Mouse (Mus musculus): ENCODE measurements around the gene Rbms3. TPM values are rescaled to one million over a fixed set of nuclear protein-coding genes. Genes with fewer than 3 reads are reported as not detected.

The Rbms3 gene
- polyA plus RNA-seq, 1 experiment: 30.1 TPM

GRCm38 (mm10) chr9:117313642-117314041, 316.1 kb downstream of the Rbms3 start:
- TF ChIP-seq CTCF (IDR thresholded peaks at IDR 0.05; ENCODE audit: borderline replicate concordance, extremely low read depth, insufficient read depth, insufficient read length) (no peak), POLR2A (IDR thresholded peaks at IDR 0.05; ENCODE audit: borderline replicate concordance, extremely low read depth, insufficient read depth, insufficient read length, poor library complexity, severe bottlenecking) (no peak)
- peak; percentile 39 for DNase-seq (ENCODE audit: low read depth)

- TF ChIP-seq CTCF (IDR thresholded peaks at IDR 0.05; ENCODE audit: borderline replicate concordance, extremely low read depth, insufficient read depth, insufficient read length): peak; percentile 6; the same call in 1 of the 2 replicates
- no peak for TF ChIP-seq POLR2A (IDR thresholded peaks at IDR 0.05; ENCODE audit: borderline replicate concordance, extremely low read depth, insufficient read depth, insufficient read length, poor library complexity, severe bottlenecking)
- no peak for DNase-seq (ENCODE audit: low read depth)
Observed at GRCm38 (mm10) chr9:117309809-117310208, 319.9 kb downstream of the Rbms3 start.

- TF ChIP-seq CTCF (IDR thresholded peaks at IDR 0.05; ENCODE audit: borderline replicate concordance, extremely low read depth, insufficient read depth, insufficient read length) (no peak), POLR2A (IDR thresholded peaks at IDR 0.05; ENCODE audit: borderline replicate concordance, extremely low read depth, insufficient read depth, insufficient read length, poor library complexity, severe bottlenecking) (no peak)
- DNase-seq (ENCODE audit: low read depth): peak; percentile 55
Observed at GRCm38 (mm10) chr9:117298991-117299390, 330.7 kb downstream of the Rbms3 start.

GRCm38 (mm10) chr9:117297662-117298531, 331.8 kb downstream of the Rbms3 start:
- DNase-seq (ENCODE audit: low read depth): peak; percentile 42
- TF ChIP-seq POLR2A (IDR thresholded peaks at IDR 0.05; ENCODE audit: borderline replicate concordance, extremely low read depth, insufficient read depth, insufficient read length, poor library complexity, severe bottlenecking) (no peak), CTCF (IDR thresholded peaks at IDR 0.05; ENCODE audit: borderline replicate concordance, extremely low read depth, insufficient read depth, insufficient read length) (no peak)

- DNase-seq (ENCODE audit: low read depth): no peak
- TF ChIP-seq CTCF (IDR thresholded peaks at IDR 0.05; ENCODE audit: borderline replicate concordance, extremely low read depth, insufficient read depth, insufficient read length) (no peak), POLR2A (IDR thresholded peaks at IDR 0.05; ENCODE audit: borderline replicate concordance, extremely low read depth, insufficient read depth, insufficient read length, poor library complexity, severe bottlenecking) (no peak)
Observed at GRCm38 (mm10) chr9:117291066-117291850, 338.5 kb downstream of the Rbms3 start.

GRCm38 (mm10) chr9:117274846-117275245, 354.9 kb downstream of the Rbms3 start:
- no peak for TF ChIP-seq CTCF (IDR thresholded peaks at IDR 0.05; ENCODE audit: borderline replicate concordance, extremely low read depth, insufficient read depth, insufficient read length)
- TF ChIP-seq POLR2A (IDR thresholded peaks at IDR 0.05; ENCODE audit: borderline replicate concordance, extremely low read depth, insufficient read depth, insufficient read length, poor library complexity, severe bottlenecking): no peak

GRCm38 (mm10) chr9:117259614-117260013, 370.1 kb downstream of the Rbms3 start:
- TF ChIP-seq CTCF (IDR thresholded peaks at IDR 0.05; ENCODE audit: borderline replicate concordance, extremely low read depth, insufficient read depth, insufficient read length): no peak
- TF ChIP-seq POLR2A (IDR thresholded peaks at IDR 0.05; ENCODE audit: borderline replicate concordance, extremely low read depth, insufficient read depth, insufficient read length, poor library complexity, severe bottlenecking): no peak
- no peak for DNase-seq (ENCODE audit: low read depth)

More at GRCm38 (mm10) chr9:117274846-117275245, 354.9 kb downstream of the Rbms3 start:
- no peak for DNase-seq (ENCODE audit: low read depth)

GRCm38 (mm10) chr9:117253361-117253760, 376.4 kb downstream of the Rbms3 start:
- DNase-seq (ENCODE audit: low read depth): peak; percentile 71
- TF ChIP-seq POLR2A (IDR thresholded peaks at IDR 0.05; ENCODE audit: borderline replicate concordance, extremely low read depth, insufficient read depth, insufficient read length, poor library complexity, severe bottlenecking): no peak
- TF ChIP-seq CTCF (IDR thresholded peaks at IDR 0.05; ENCODE audit: borderline replicate concordance, extremely low read depth, insufficient read depth, insufficient read length): no peak

- TF ChIP-seq POLR2A (IDR thresholded peaks at IDR 0.05; ENCODE audit: borderline replicate concordance, extremely low read depth, insufficient read depth, insufficient read length, poor library complexity, severe bottlenecking) (0 out of 2 replicates have a peak, but pooled peaks have one; percentile 3), CTCF (IDR thresholded peaks at IDR 0.05; ENCODE audit: borderline replicate concordance, extremely low read depth, insufficient read depth, insufficient read length) (no peak)
- peak; percentile 72 for DNase-seq (ENCODE audit: low read depth)
Observed at GRCm38 (mm10) chr9:117252411-117252861, 377.3 kb downstream of the Rbms3 start.

GRCm38 (mm10) chr9:117251521-117252368, 378.0 kb downstream of the Rbms3 start:
- TF ChIP-seq POLR2A (IDR thresholded peaks at IDR 0.05; ENCODE audit: borderline replicate concordance, extremely low read depth, insufficient read depth, insufficient read length, poor library complexity, severe bottlenecking): 0 out of 2 replicates have a peak, but pooled peaks have one; percentile 4
- TF ChIP-seq CTCF (IDR thresholded peaks at IDR 0.05; ENCODE audit: borderline replicate concordance, extremely low read depth, insufficient read depth, insufficient read length): peak; percentile 7; the same call in 1 of the 2 replicates
- peak; percentile 67 for DNase-seq (ENCODE audit: low read depth)

All from brain, embryonic 14.5 days (tissue).